Mouse (Mus musculus): ENCODE data around the gene Rnf39.

Rnf39 gene

GRCm38 (mm10) chr17:36942791-36943471 is at the start of gene Rnf39:
Gene Rnf39 (plus strand): TSS chr17:36942918.
- DNase-seq: peak; percentile 79 to 81

GRCm38 (mm10) chr17:36893387-36893786 is 49.3 kb upstream of the Rnf39 start:
- no peak for DNase-seq

- DNase-seq: peak; percentile 21 to 33
Observed at GRCm38 (mm10) chr17:36896583-36896982, 46.1 kb upstream of the Rnf39 start.

- no peak for DNase-seq
Observed at GRCm38 (mm10) chr17:36897065-36897464, 45.7 kb upstream of the Rnf39 start.

- DNase-seq: no peak
Observed at GRCm38 (mm10) chr17:36897552-36898205, 45.0 kb upstream of the Rnf39 start, which contains the start of gene Trim31. Gene Trim31 (plus strand): TSS chr17:36898118.

GRCm38 (mm10) chr17:36899376-36899775 is 43.3 kb upstream of the Rnf39 start:
- no peak for DNase-seq

GRCm38 (mm10) chr17:36900001-36900400 is 42.7 kb upstream of the Rnf39 start:
- no peak for DNase-seq

- DNase-seq: no peak
Observed at GRCm38 (mm10) chr17:36900691-36901090, 42.0 kb upstream of the Rnf39 start.

- peak in 1 of 2 experiments; percentile 17 for DNase-seq
Observed at GRCm38 (mm10) chr17:36903651-36904050, 39.1 kb upstream of the Rnf39 start.

- DNase-seq: no peak
Observed at GRCm38 (mm10) chr17:36908235-36908634, 34.5 kb upstream of the Rnf39 start.

GRCm38 (mm10) chr17:36909802-36910201 is 32.9 kb upstream of the Rnf39 start:
- DNase-seq: no peak

GRCm38 (mm10) chr17:36912031-36912430 is 30.7 kb upstream of the Rnf39 start:
- no peak for DNase-seq

- peak; percentile 64 to 77 for DNase-seq
Observed at GRCm38 (mm10) chr17:36914108-36914507, 28.6 kb upstream of the Rnf39 start.

GRCm38 (mm10) chr17:36915076-36915475 is 27.6 kb upstream of the Rnf39 start:
- DNase-seq: peak; percentile 47 to 55

- peak; percentile 71 to 81 for DNase-seq
Observed at GRCm38 (mm10) chr17:36920239-36920638, 22.5 kb upstream of the Rnf39 start.

GRCm38 (mm10) chr17:36922715-36923114 is 20.0 kb upstream of the Rnf39 start:
- DNase-seq: no peak

GRCm38 (mm10) chr17:36923491-36923890 is 19.2 kb upstream of the Rnf39 start:
- no peak for DNase-seq

GRCm38 (mm10) chr17:36927496-36928120 is 15.1 kb upstream of the Rnf39 start:
- DNase-seq: no peak

- DNase-seq: no peak
Observed at GRCm38 (mm10) chr17:36929236-36929932, 13.3 kb upstream of the Rnf39 start.

GRCm38 (mm10) chr17:36930233-36930632 is 12.5 kb upstream of the Rnf39 start:
- no peak for DNase-seq

GRCm38 (mm10) chr17:36931130-36931529 is 11.6 kb upstream of the Rnf39 start:
- DNase-seq: no peak

- peak; percentile 54 to 67 for DNase-seq
Observed at GRCm38 (mm10) chr17:36931806-36932205, 10.9 kb upstream of the Rnf39 start.

GRCm38 (mm10) chr17:36938056-36938455 is 4.7 kb upstream of the Rnf39 start:
- DNase-seq: no peak

All from lung, adult 18-20 months (tissue).